Mouse (Mus musculus) E14TG2a.4 (cell line): ENCODE results near the gene Krtap28-13.

Source experiments
- CTCF ChIP-seq: conservative IDR thresholded peaks from 2 replicates; pipeline ENCODE4 v1.5.1; 2014; ENCODE audit warnings: low read length
- NANOG ChIP-seq: IDR thresholded peaks from 2 replicates; pipeline ENCODE4 v1.6.1; 2014; ENCODE audit warnings: borderline replicate concordance, low read length, mixed read lengths

- TF ChIP-seq CTCF (no peak), NANOG (no peak)
These were observed 24.1 kb downstream of the Krtap28-13 start for GRCm38 (mm10) chr1:83084790-83085189.
